Mouse (Mus musculus): ENCODE data around the gene Leo1. TPM values are rescaled to one million over a fixed set of nuclear protein-coding genes. Genes with fewer than 3 reads are reported as not detected.

Gene Leo1
- total and polyA plus RNA-seq, 2 experiments: 2.1 to 6.3 TPM

DNA sequence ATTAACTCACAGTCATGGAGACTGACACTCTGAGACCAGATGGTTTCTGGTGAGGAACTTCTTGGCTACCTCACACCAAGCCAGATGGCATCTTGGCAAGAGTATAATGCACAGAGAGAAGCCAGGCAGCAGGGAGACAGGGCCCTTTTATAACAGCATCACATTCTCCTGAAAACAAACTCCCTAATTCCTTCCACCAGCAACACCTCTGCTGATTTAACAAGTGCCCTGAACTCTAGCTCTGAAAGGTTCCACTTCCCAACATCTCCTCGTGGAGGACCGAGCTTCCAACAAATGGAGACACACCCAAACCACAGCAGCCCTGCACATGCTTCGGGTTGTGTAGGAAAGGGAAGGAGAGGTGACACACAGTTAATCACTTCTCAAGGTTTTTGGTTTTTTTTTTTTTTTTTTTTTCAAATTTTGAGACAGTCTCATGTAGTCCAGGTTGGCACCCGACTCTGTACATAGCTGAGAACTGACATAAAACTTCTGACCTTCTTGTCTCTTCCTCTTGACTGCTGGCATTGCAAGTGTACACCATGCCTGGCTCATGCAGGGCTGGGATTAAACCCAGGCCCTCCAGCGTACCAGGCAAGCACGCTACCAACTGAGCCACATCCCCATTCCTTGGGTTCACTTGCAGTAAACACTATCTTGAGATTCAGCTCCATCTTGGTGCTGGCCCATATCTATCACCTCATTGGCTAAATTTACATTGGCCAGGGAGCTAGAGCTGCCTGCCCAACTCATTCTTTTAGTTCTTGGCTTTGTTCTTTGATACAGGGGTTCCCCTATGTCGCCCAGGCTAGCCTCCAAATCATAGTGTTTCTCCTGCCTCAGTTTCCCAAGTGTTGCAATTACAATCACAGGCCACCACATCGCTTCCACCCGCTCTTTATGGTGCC lies 13.7 kb upstream of the Leo1 start:
- Histone ChIP-seq H3K4me1 (ENCODE audit: control insufficient read depth, insufficient read depth, low read length) (no peaks in the 10 kb centered on the region), H3K27ac (replicated peaks; ENCODE audit: insufficient read depth, low read depth, low read length) (no peak overlapping the region), H3K27me3 (ENCODE audit: control insufficient read depth, insufficient read depth, low read length) (no peaks in the 10 kb centered on the region), H3K9ac (ENCODE audit: low read depth, low read length) (no peak overlapping the region), H3K79me2 (ENCODE audit: control insufficient read depth, insufficient read depth, low read length) (no peaks in the 10 kb centered on the region), H3K4me3 (ENCODE audit: insufficient read depth, low read depth, low read length) (no peak overlapping the region), H3K36me3 (ENCODE audit: control insufficient read depth, insufficient read depth, low read length) (no peaks in the 10 kb centered on the region)
- TF ChIP-seq CTCF (IDR thresholded peaks at IDR 0.05; ENCODE audit: low read depth, low read length): no peak
- no peak for TF ChIP-seq POLR2A (IDR thresholded peaks at IDR 0.05; ENCODE audit: extremely low read depth, insufficient read depth, low read length)
- WGBS: 89% methylated on average over 9 of the region's 9 CpGs
- no peak for DNase-seq (ENCODE audit: extremely low read depth, low read depth, low spot score)

- no peak overlapping the region for H3K27ac ChIP-seq (replicated peaks; ENCODE audit: insufficient read depth, low read depth, low read length)
- H3K27me3 ChIP-seq (ENCODE audit: control insufficient read depth, insufficient read depth, low read length): no peaks in the 10 kb centered on the region
- no peak overlapping the region for H3K4me3 ChIP-seq (ENCODE audit: insufficient read depth, low read depth, low read length)
- 66% methylated on average over 2 of the region's 2 CpGs for WGBS
- no peak overlapping the region for H3K9ac ChIP-seq (ENCODE audit: low read depth, low read length)
- H3K36me3 ChIP-seq (ENCODE audit: control insufficient read depth, insufficient read depth, low read length): no peaks in the 10 kb centered on the region
- TF ChIP-seq CTCF (IDR thresholded peaks at IDR 0.05; ENCODE audit: low read depth, low read length) (no peak), POLR2A (IDR thresholded peaks at IDR 0.05; ENCODE audit: extremely low read depth, insufficient read depth, low read length) (no peak)
- H3K79me2 ChIP-seq (ENCODE audit: control insufficient read depth, insufficient read depth, low read length): no peaks in the 10 kb centered on the region
- H3K4me1 ChIP-seq (ENCODE audit: control insufficient read depth, insufficient read depth, low read length): no peaks in the 10 kb centered on the region
- no peak for DNase-seq (ENCODE audit: extremely low read depth, low read depth, low spot score)
These were observed 13.1 kb upstream of the Leo1 start for GRCm38 (mm10) chr9:75428274-75428600.

DNA sequence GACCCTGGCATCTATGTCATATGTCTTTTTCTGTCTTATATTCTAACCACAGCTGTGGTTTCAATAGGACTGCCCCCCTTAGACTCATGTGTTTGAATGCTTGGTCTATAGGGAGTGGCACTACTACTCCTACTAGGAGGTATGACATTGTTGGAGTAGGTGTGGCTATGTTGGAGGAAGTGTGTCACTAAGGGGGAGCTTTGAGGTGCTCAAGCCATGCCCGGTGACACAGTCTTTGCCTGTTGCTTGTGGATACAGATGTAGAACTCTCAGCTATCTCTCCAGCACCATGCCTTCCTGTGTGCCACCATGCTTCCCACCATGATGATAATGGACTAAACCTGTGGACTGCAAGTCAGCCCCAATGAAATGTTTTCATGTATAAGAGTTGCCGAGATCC lies 12.3 kb upstream of the Leo1 start:
- Histone ChIP-seq H3K27me3 (ENCODE audit: control insufficient read depth, insufficient read depth, low read length) (no peaks in the 10 kb centered on the region), H3K79me2 (ENCODE audit: control insufficient read depth, insufficient read depth, low read length) (no peaks in the 10 kb centered on the region), H3K4me1 (ENCODE audit: control insufficient read depth, insufficient read depth, low read length) (no peaks in the 10 kb centered on the region), H3K4me3 (ENCODE audit: insufficient read depth, low read depth, low read length) (no peak overlapping the region), H3K9ac (ENCODE audit: low read depth, low read length) (no peak overlapping the region), H3K36me3 (ENCODE audit: control insufficient read depth, insufficient read depth, low read length) (no peaks in the 10 kb centered on the region), H3K27ac (replicated peaks; ENCODE audit: insufficient read depth, low read depth, low read length) (no peak overlapping the region)
- DNase-seq (ENCODE audit: extremely low read depth, low read depth, low spot score): no peak
- no peak for TF ChIP-seq POLR2A (IDR thresholded peaks at IDR 0.05; ENCODE audit: extremely low read depth, insufficient read depth, low read length)
- TF ChIP-seq CTCF (IDR thresholded peaks at IDR 0.05; ENCODE audit: low read depth, low read length): no peak
- WGBS: 93% methylated on average over 2 of the region's 2 CpGs

GRCm38 (mm10) chr9:75429657-75430056 lies 11.7 kb upstream of the Leo1 start:
- Histone ChIP-seq H3K79me2 (ENCODE audit: control insufficient read depth, insufficient read depth, low read length) (no peaks in the 10 kb centered on the region), H3K36me3 (ENCODE audit: control insufficient read depth, insufficient read depth, low read length) (no peaks in the 10 kb centered on the region), H3K4me3 (ENCODE audit: insufficient read depth, low read depth, low read length) (no peak overlapping the region), H3K27ac (replicated peaks; ENCODE audit: insufficient read depth, low read depth, low read length) (no peak overlapping the region), H3K4me1 (ENCODE audit: control insufficient read depth, insufficient read depth, low read length) (no peaks in the 10 kb centered on the region), H3K27me3 (ENCODE audit: control insufficient read depth, insufficient read depth, low read length) (no peaks in the 10 kb centered on the region), H3K9ac (ENCODE audit: low read depth, low read length) (no peak overlapping the region)
- WGBS: 97% methylated on average over 1 of the region's 1 CpGs
- DNase-seq (ENCODE audit: extremely low read depth, low read depth, low spot score): no peak
- no peak for TF ChIP-seq CTCF (IDR thresholded peaks at IDR 0.05; ENCODE audit: low read depth, low read length)
- TF ChIP-seq POLR2A (IDR thresholded peaks at IDR 0.05; ENCODE audit: extremely low read depth, insufficient read depth, low read length): no peak

DNA sequence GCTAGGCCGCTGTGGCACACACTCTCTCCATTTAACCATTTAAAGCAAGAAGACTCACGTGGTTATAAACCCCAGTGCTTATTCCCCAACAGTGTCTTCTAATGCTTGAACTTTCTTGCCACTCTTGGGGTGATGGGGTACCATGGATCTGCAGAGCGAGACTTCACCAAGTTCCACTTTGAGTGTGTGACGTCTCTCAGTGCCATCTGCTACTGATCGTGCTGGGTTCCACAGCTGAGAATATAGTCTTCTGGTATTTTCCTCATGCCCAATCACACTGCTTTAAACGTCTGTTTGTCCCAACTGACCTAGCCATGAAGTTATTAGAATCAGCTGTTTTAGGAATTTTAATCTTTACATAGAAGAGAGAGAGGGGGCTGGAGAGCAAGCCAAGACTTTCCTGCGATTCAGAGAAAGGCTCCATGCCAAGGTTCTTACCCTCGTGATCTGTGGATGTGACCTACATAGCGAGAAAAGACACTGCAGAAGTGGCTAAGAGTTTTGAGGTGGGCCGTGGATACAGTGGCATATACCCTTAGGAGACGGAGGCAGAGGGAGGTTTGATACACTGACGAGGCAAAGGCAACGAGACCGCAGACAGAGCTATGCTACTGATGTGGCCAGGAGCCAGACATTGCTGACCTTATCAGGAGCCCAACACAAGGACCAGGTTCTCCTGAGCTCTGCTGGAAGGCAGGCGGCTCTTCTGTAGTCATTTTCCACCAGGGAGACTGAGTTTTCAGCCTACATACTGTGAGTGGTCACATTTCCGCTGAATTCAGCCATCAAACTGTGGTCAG lies 10.3 kb upstream of the Leo1 start:
- Histone ChIP-seq H3K27me3 (ENCODE audit: control insufficient read depth, insufficient read depth, low read length) (no peaks in the 10 kb centered on the region), H3K9ac (ENCODE audit: low read depth, low read length) (no peak overlapping the region), H3K4me1 (ENCODE audit: control insufficient read depth, insufficient read depth, low read length) (peaks cover 4% of the 10 kb centered on the region), H3K4me3 (ENCODE audit: insufficient read depth, low read depth, low read length) (no peak overlapping the region), H3K27ac (replicated peaks; ENCODE audit: insufficient read depth, low read depth, low read length) (no peak overlapping the region), H3K36me3 (ENCODE audit: control insufficient read depth, insufficient read depth, low read length) (no peaks in the 10 kb centered on the region), H3K79me2 (ENCODE audit: control insufficient read depth, insufficient read depth, low read length) (no peaks in the 10 kb centered on the region)
- 80% methylated on average over 16 of the region's 16 CpGs for WGBS
- TF ChIP-seq CTCF (IDR thresholded peaks at IDR 0.05; ENCODE audit: low read depth, low read length): no peak
- no peak for TF ChIP-seq POLR2A (IDR thresholded peaks at IDR 0.05; ENCODE audit: extremely low read depth, insufficient read depth, low read length)
- DNase-seq (ENCODE audit: extremely low read depth, low read depth, low spot score): no peak

All from liver, adult 2 months (tissue).